In the genomic region with DNA sequence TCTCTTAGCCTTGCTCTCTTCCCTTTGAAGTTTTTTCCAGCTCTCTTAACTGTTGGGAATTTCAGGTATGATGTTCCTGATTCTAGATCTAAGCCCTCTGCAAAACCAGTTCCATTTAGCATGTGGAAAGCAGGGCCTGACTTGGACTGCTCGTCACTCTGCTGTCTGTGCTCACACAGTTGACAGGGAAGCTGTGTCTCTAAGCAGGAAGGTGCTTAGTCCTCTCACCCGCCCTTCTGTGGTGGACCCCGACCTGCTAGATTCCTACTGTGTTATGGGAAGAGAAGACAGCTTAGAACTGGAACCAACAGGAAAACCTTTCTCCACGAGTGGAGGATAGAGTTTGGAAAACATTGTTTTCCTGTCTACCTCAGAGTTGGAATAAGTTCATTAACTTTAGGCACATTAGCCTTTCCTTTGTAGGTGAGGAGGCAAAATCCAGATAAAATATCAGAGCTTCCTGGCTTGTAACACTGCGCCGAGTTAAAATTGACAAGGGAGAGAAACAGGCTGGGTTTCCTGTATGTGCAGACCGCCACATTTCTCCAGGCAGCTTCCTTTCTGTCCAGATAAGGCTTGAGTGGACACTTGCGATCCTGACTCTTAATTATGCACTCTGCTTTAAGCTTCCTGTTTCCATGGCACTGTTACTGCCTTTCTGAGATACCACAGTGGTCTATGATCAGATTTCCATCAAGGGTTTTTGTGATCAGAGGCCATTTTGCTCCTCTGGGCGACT, we compare ENCODE assay signal across 13 mouse cellular contexts. TPM values are rescaled to one million over a fixed set of nuclear protein-coding genes. Genes with fewer than 3 reads are reported as not detected.
A peak's percentile ranks its signal among the peaks of the same experiment; 100 is the strongest.
DNase-seq lines count a peak whose midpoint lies in the region; ATAC-seq and TF ChIP-seq lines count a peak whose summit lies in the region.
"Had no signal": no experiment of that assay in that cellular context is flagged by ENCODE, and none has a peak within 500 bp of the region (broad histone marks: within the 10 kb centered on the region; RNA-seq: fewer than 3 reads in every experiment).

No protein-coding gene starts in this region.

- H3K4me3 ChIP-seq in kidney, embryonic 16.5 days (ENCODE audit: low read length) = no peak overlapping the region
- H3K4me3 ChIP-seq in intestine, embryonic 15.5 days (replicated peaks) = no peak overlapping the region
- H3K4me3 ChIP-seq in olfactory bulb, adult 2 months (ENCODE audit: insufficient read depth, low read depth, low read length) = no peak overlapping the region
- H3K4me3 ChIP-seq: forebrain, embryonic 10.5 days; gastrocnemius, adult 2 months; layer of hippocampus, adult 2 months; lung, embryonic 15.5 days had no signal

- 0 out of 2 replicates have a peak overlapping the region, but pooled peaks have one; percentile 3 for H3K27ac ChIP-seq in kidney, embryonic 16.5 days (ENCODE audit: low read length)
- H3K27ac ChIP-seq in intestine, embryonic 15.5 days = peak overlapping the region; percentile 84
- H3K27ac ChIP-seq in olfactory bulb, adult 2 months (ENCODE audit: insufficient read depth, low read depth, low read length) = peak overlapping the region; percentile 31; the same call in 1 of the 2 replicates
- H3K27ac ChIP-seq: forebrain, embryonic 10.5 days; gastrocnemius, adult 2 months; layer of hippocampus, adult 2 months; lung, embryonic 15.5 days had no signal

- TF ChIP-seq POLR2A in olfactory bulb, adult 2 months (IDR thresholded peaks at IDR 0.05; ENCODE audit: insufficient read depth, low read depth, low read length) = no peak

- peaks cover 13% of the 10 kb centered on the region for H3K4me1 ChIP-seq in kidney, embryonic 16.5 days (ENCODE audit: insufficient read depth, low read length)
- H3K4me1 ChIP-seq in intestine, embryonic 15.5 days (replicated peaks) = peaks cover 3% of the 10 kb centered on the region; the same call in 1 of the 2 replicates
- peaks cover 11% of the 10 kb centered on the region for H3K4me1 ChIP-seq in olfactory bulb, adult 2 months (ENCODE audit: control insufficient read depth, insufficient read depth, low read length)
- H3K4me1 ChIP-seq: forebrain, embryonic 10.5 days had no signal

- whole genome bisulfite sequencing in kidney, embryonic 16.5 days = 61% methylated on average over 9 of the region's 9 CpGs
- WGBS in intestine, embryonic 15.5 days = 42% methylated on average over 9 of the region's 9 CpGs
- WGBS in olfactory bulb, adult 2 months = 79% methylated on average over 9 of the region's 9 CpGs

- H3K9ac ChIP-seq in kidney, embryonic 16.5 days (replicated peaks; ENCODE audit: low read length) = no peak overlapping the region
- H3K9ac ChIP-seq in intestine, embryonic 15.5 days = no peak overlapping the region; the same call in 1 of the 2 replicates
- H3K9ac ChIP-seq: lung, embryonic 15.5 days had no signal

- H3K27me3 ChIP-seq in kidney, embryonic 16.5 days (ENCODE audit: insufficient read depth, low read length) = no peaks in the 10 kb centered on the region
- H3K27me3 ChIP-seq in intestine, embryonic 15.5 days (replicated peaks) = no peaks in the 10 kb centered on the region
- H3K27me3 ChIP-seq: lung, embryonic 15.5 days had no signal

- no peak for ATAC-seq in kidney, embryonic 16.5 days (ENCODE audit: low FRiP score, low TSS enrichment)
- ATAC-seq in intestine, embryonic 15.5 days = peak; percentile 62
- ATAC-seq in CD4-positive, CD25-positive, alpha-beta regulatory T cell, adult 4 months = no peak

- H3K36me3 ChIP-seq in kidney, embryonic 16.5 days (ENCODE audit: insufficient read depth, low read length) = no peaks in the 10 kb centered on the region
- no peaks in the 10 kb centered on the region for H3K36me3 ChIP-seq in intestine, embryonic 15.5 days
- H3K36me3 ChIP-seq: forebrain, embryonic 10.5 days; lung, embryonic 15.5 days had no signal

- TF ChIP-seq CTCF in olfactory bulb, adult 2 months (IDR thresholded peaks at IDR 0.05; ENCODE audit: insufficient read depth, low read depth, low read length) = no peak

- no peak overlapping the region for H3K4me2 ChIP-seq in kidney, embryonic 16.5 days (replicated peaks; ENCODE audit: low read depth, low read length)
- peak overlapping the region; percentile 33 for H3K4me2 ChIP-seq in intestine, embryonic 15.5 days (replicated peaks)
- H3K4me2 ChIP-seq: lung, embryonic 15.5 days had no signal

- 0 out of 2 replicates have a peak, but pooled peaks cover 2% of the 10 kb centered on the region for H3K9me3 ChIP-seq in kidney, embryonic 16.5 days (ENCODE audit: low read length)
- no peaks in the 10 kb centered on the region for H3K9me3 ChIP-seq in intestine, embryonic 15.5 days
- H3K9me3 ChIP-seq: forebrain, embryonic 10.5 days; lung, embryonic 15.5 days had no signal

- peak; percentile 17 for DNase-seq in embryo, embryonic 10 days (ENCODE audit: low spot score)
- DNase-seq in embryo, embryonic 9.5 days (ENCODE audit: extremely low spot score) = no peak
- no peak for DNase-seq in kidney, postnatal 25 days
- no peak for DNase-seq in testis, postnatal 10 days (ENCODE audit: low spot score)
- DNase-seq: cerebellum, adult 8-10 months; gastrocnemius, adult 2 months had no signal

RNA-seq across cellular contexts. Expression of a gene that starts 39.6 kb away (rescaled TPM):
- 29.2 and 34.9 TPM in 2 replicates for polyA plus RNA-seq in kidney, embryonic 16.5 days (2015; fragmentation: Nextera tagmentation; extraction: Ambion mirVana)
- 37.9 and 40.5 TPM in 2 replicates for polyA plus RNA-seq in intestine, embryonic 15.5 days (2015; fragmentation: Nextera tagmentation; extraction: Ambion mirVana)
- polyA plus RNA-seq in olfactory bulb, adult 2 months (2012; ENCODE audit: insufficient read depth, insufficient read length, low replicate concordance, missing spikeins) = not detected in 2 replicates
- polyA plus RNA-seq in CD4-positive, CD25-positive, alpha-beta regulatory T cell, adult 4 months (2017; shearing (Covaris generic)) = 1 to 10 TPM; 4.6 to 4.8 TPM

Comparison
In these comparisons a context has a peak if more than half of its experiments do, and no peak if none do; other contexts are left out.
1. H3K27ac ChIP-seq: peak in every context shown above with its lines; median percentile 84 in intestine, embryonic 15.5 days; 31 in olfactory bulb, adult 2 months; 3 in kidney, embryonic 16.5 days.